Comparison of ENCODE assay signal across 28 mouse cellular contexts in genomic region chr3:37550594-37550993, GRCm38 (mm10).
DNase-seq lines count a peak whose midpoint lies in the region; ATAC-seq and TF ChIP-seq lines count a peak whose summit lies in the region.
"Had no signal": no experiment of that assay in that cellular context is flagged by ENCODE, and none has a peak within 500 bp of the region (broad histone marks: within the 10 kb centered on the region; RNA-seq: fewer than 3 reads in every experiment).

No protein-coding gene starts in this region.

- no peak for DNase-seq in right cerebral cortex, postnatal 14 days
- no peak for DNase-seq in layer of hippocampus, adult 2 months (ENCODE audit: low spot score in 2 of 2)
- DNase-seq: adrenal gland, postnatal 10 days; adrenal gland, postnatal 36 days; cerebellum, adult 18-20 months; cerebellum, adult 9-10 months; cerebellum, postnatal 25 days; forebrain, postnatal 0 days; gastrocnemius, adult 2 months; gastrocnemius, postnatal 14 days; heart, adult 11 months; heart, postnatal 10 days; heart, postnatal 36 days had no signal

- H3K4me1 ChIP-seq in erythroblast, embryonic 14.5 days (ENCODE audit: control insufficient read depth) = peaks cover 91% of the 10 kb centered on the region
- H3K4me1 ChIP-seq in liver, embryonic 12.5 days = peaks cover 90% of the 10 kb centered on the region
- peaks cover 77% of the 10 kb centered on the region for H3K4me1 ChIP-seq in liver, embryonic 15.5 days (replicated peaks)
- no peaks in the 10 kb centered on the region for H3K4me1 ChIP-seq in hindbrain, embryonic 13.5 days (replicated peaks)
- peaks cover 1% of the 10 kb centered on the region; the same call in 1 of the 2 replicates for H3K4me1 ChIP-seq in kidney, embryonic 16.5 days (ENCODE audit: insufficient read depth, low read length)
- H3K4me1 ChIP-seq: embryonic facial prominence, embryonic 12.5 days; embryonic facial prominence, embryonic 15.5 days; heart, embryonic 12.5 days; heart, embryonic 15.5 days; hindbrain, embryonic 10.5 days had no signal

- 33% methylated on average over 1 of the region's 1 CpGs for WGBS in liver, embryonic 12.5 days (ENCODE audit: insufficient replicate concordance)
- WGBS in liver, embryonic 15.5 days (ENCODE audit: insufficient replicate concordance) = 8% methylated on average over 1 of the region's 1 CpGs
- 69% methylated on average over 1 of the region's 1 CpGs for WGBS in hindbrain, embryonic 13.5 days
- 46% methylated on average over 1 of the region's 1 CpGs for WGBS in kidney, embryonic 16.5 days

- ATAC-seq in erythroblast, adult 5-6 weeks (replicated peaks; ENCODE audit: low FRiP score, poor library complexity, severe bottlenecking) = no peak
- peak; percentile 68 for ATAC-seq in liver, embryonic 12.5 days
- ATAC-seq in liver, embryonic 15.5 days (ENCODE audit: insufficient read depth) = peak; percentile 68
- no peak for ATAC-seq in hindbrain, embryonic 13.5 days (ENCODE audit: low FRiP score)
- ATAC-seq in kidney, embryonic 16.5 days (ENCODE audit: low FRiP score, low TSS enrichment) = no peak
- ATAC-seq: forebrain, embryonic 14.5 days; forebrain, postnatal 0 days; hindbrain, postnatal 0 days; Patski had no signal

- peak overlapping the region; percentile 49 for H3K4me3 ChIP-seq in erythroblast, embryonic 14.5 days (replicated peaks)
- no peak overlapping the region for H3K4me3 ChIP-seq in liver, embryonic 12.5 days
- H3K4me3 ChIP-seq in liver, embryonic 15.5 days (replicated peaks) = no peak overlapping the region
- no peak overlapping the region for H3K4me3 ChIP-seq in hindbrain, embryonic 13.5 days
- no peak overlapping the region for H3K4me3 ChIP-seq in kidney, embryonic 16.5 days (ENCODE audit: low read length)
- no peak overlapping the region for H3K4me3 ChIP-seq in layer of hippocampus, adult 2 months
- H3K4me3 ChIP-seq: embryonic facial prominence, embryonic 12.5 days; embryonic facial prominence, embryonic 15.5 days; gastrocnemius, adult 2 months; heart, embryonic 12.5 days; heart, embryonic 15.5 days; hindbrain, embryonic 10.5 days had no signal

- peaks cover 7% of the 10 kb centered on the region for H3K36me3 ChIP-seq in erythroblast, embryonic 14.5 days (ENCODE audit: control insufficient read depth)
- no peaks in the 10 kb centered on the region for H3K36me3 ChIP-seq in liver, embryonic 12.5 days
- no peaks in the 10 kb centered on the region for H3K36me3 ChIP-seq in liver, embryonic 15.5 days (replicated peaks)
- H3K36me3 ChIP-seq in hindbrain, embryonic 13.5 days = no peaks in the 10 kb centered on the region
- no peaks in the 10 kb centered on the region for H3K36me3 ChIP-seq in kidney, embryonic 16.5 days (ENCODE audit: insufficient read depth, low read length)
- H3K36me3 ChIP-seq: embryonic facial prominence, embryonic 12.5 days; embryonic facial prominence, embryonic 15.5 days; heart, embryonic 12.5 days; heart, embryonic 15.5 days had no signal

- H3K27ac ChIP-seq in liver, embryonic 12.5 days = peak overlapping the region; percentile 92
- H3K27ac ChIP-seq in liver, embryonic 15.5 days (replicated peaks) = peak overlapping the region; percentile 88
- H3K27ac ChIP-seq in hindbrain, embryonic 13.5 days = no peak overlapping the region
- H3K27ac ChIP-seq in kidney, embryonic 16.5 days (ENCODE audit: low read length) = no peak overlapping the region
- H3K27ac ChIP-seq in layer of hippocampus, adult 2 months = no peak overlapping the region
- H3K27ac ChIP-seq: embryonic facial prominence, embryonic 12.5 days; embryonic facial prominence, embryonic 15.5 days; gastrocnemius, adult 2 months; heart, embryonic 15.5 days; hindbrain, embryonic 10.5 days; hindbrain, embryonic 14.5 days; hindbrain, postnatal 0 days had no signal

- peak overlapping the region; percentile 47 for H3K4me2 ChIP-seq in liver, embryonic 12.5 days
- H3K4me2 ChIP-seq in liver, embryonic 15.5 days = peak overlapping the region; percentile 29
- H3K4me2 ChIP-seq in hindbrain, embryonic 13.5 days = no peak overlapping the region
- no peak overlapping the region for H3K4me2 ChIP-seq in kidney, embryonic 16.5 days (replicated peaks; ENCODE audit: low read depth, low read length)
- H3K4me2 ChIP-seq: embryonic facial prominence, embryonic 12.5 days; embryonic facial prominence, embryonic 15.5 days; heart, embryonic 12.5 days; heart, embryonic 15.5 days; hindbrain, embryonic 14.5 days had no signal

- no peaks in the 10 kb centered on the region for H3K9me3 ChIP-seq in erythroblast, embryonic 14.5 days (ENCODE audit: control insufficient read depth, low read length)
- H3K9me3 ChIP-seq in liver, embryonic 12.5 days (replicated peaks) = no peaks in the 10 kb centered on the region
- H3K9me3 ChIP-seq in liver, embryonic 15.5 days (replicated peaks) = no peaks in the 10 kb centered on the region
- H3K9me3 ChIP-seq in hindbrain, embryonic 13.5 days = no peaks in the 10 kb centered on the region
- no peaks in the 10 kb centered on the region for H3K9me3 ChIP-seq in kidney, embryonic 16.5 days (ENCODE audit: low read length)
- H3K9me3 ChIP-seq: embryonic facial prominence, embryonic 12.5 days; embryonic facial prominence, embryonic 15.5 days; heart, embryonic 12.5 days; heart, embryonic 15.5 days; hindbrain, embryonic 10.5 days had no signal

- no peak for TF ChIP-seq CTCF in layer of hippocampus, adult 2 months (conservative IDR thresholded peaks at IDR 0.05)

- H3K27me3 ChIP-seq in erythroblast, embryonic 14.5 days (ENCODE audit: control insufficient read depth) = no peaks in the 10 kb centered on the region
- no peaks in the 10 kb centered on the region for H3K27me3 ChIP-seq in liver, embryonic 12.5 days (replicated peaks)
- no peaks in the 10 kb centered on the region for H3K27me3 ChIP-seq in liver, embryonic 15.5 days
- no peaks in the 10 kb centered on the region for H3K27me3 ChIP-seq in hindbrain, embryonic 13.5 days
- H3K27me3 ChIP-seq in kidney, embryonic 16.5 days (ENCODE audit: insufficient read depth, low read length) = no peaks in the 10 kb centered on the region
- H3K27me3 ChIP-seq: embryonic facial prominence, embryonic 12.5 days; embryonic facial prominence, embryonic 15.5 days; heart, embryonic 12.5 days; heart, embryonic 15.5 days; Patski had no signal

- peak overlapping the region; percentile 44 for H3K9ac ChIP-seq in liver, embryonic 12.5 days
- H3K9ac ChIP-seq in liver, embryonic 15.5 days = 0 out of 2 replicates have a peak overlapping the region, but pooled peaks have one; percentile 11
- no peak overlapping the region for H3K9ac ChIP-seq in hindbrain, embryonic 13.5 days
- H3K9ac ChIP-seq in kidney, embryonic 16.5 days (replicated peaks; ENCODE audit: low read length) = no peak overlapping the region
- H3K9ac ChIP-seq: embryonic facial prominence, embryonic 12.5 days; embryonic facial prominence, embryonic 15.5 days; forebrain, postnatal 0 days; heart, embryonic 12.5 days; heart, embryonic 15.5 days; hindbrain, embryonic 14.5 days had no signal

Comparison
In these comparisons a context has a peak if more than half of its experiments do, and no peak if none do; other contexts are left out.
1. ATAC-seq: peak in liver, embryonic 12.5 days (single experiment) and liver, embryonic 15.5 days (single experiment); none in erythroblast, adult 5-6 weeks (single experiment), hindbrain, embryonic 13.5 days (single experiment) and kidney, embryonic 16.5 days (single experiment).
2. H3K27ac ChIP-seq: peak in liver, embryonic 12.5 days (single experiment) and liver, embryonic 15.5 days (single experiment); none in hindbrain, embryonic 13.5 days (single experiment), kidney, embryonic 16.5 days (single experiment) and layer of hippocampus, adult 2 months (single experiment).
3. H3K4me2 ChIP-seq: peak in liver, embryonic 12.5 days (single experiment) and liver, embryonic 15.5 days (single experiment); none in hindbrain, embryonic 13.5 days (single experiment) and kidney, embryonic 16.5 days (single experiment).
4. H3K9ac ChIP-seq: peak in liver, embryonic 12.5 days (single experiment) and liver, embryonic 15.5 days (single experiment); none in hindbrain, embryonic 13.5 days (single experiment) and kidney, embryonic 16.5 days (single experiment).